Mouse (Mus musculus): ENCODE measurements around the gene Plce1. TPM values are rescaled to one million over a fixed set of nuclear protein-coding genes. Genes with fewer than 3 reads are reported as not detected.

Gene Plce1
- polyA plus RNA-seq, 1 experiment from 2014 or later: 0.60 TPM

DNA sequence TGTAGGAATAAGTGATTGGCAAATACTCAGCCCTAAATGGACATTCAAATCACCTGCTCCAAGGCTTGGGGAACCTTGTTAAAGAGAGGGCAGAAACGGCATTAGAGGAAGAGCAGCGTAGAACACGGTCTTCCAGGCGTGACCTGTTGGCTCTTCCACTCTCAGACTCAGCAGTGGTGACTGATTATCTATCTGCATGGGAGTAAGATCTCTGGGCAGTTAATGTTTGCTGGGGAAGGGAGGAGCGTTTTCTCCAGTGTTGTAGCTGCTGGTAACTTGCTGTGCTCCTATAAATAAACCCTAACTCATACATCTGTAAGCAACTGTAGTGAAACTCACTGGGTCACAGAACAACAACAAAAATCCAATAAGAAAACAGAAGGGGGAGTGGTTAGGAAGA lies 108.6 kb downstream of the Plce1 start:
- 55% methylated on average over 5 of the region's 5 CpGs for WGBS (ENCODE audit: insufficient replicate concordance)
- Histone ChIP-seq H3K4me1 (ENCODE audit: insufficient read depth) (no peaks in the 10 kb centered on the region), H3K36me3 (replicated peaks; ENCODE audit: insufficient read depth, low read length) (no peaks in the 10 kb centered on the region), H3K9me3 (ENCODE audit: low read length) (no peaks in the 10 kb centered on the region), H3K9ac (replicated peaks) (no peak overlapping the region), H3K27me3 (ENCODE audit: insufficient read depth, low read length) (no peaks in the 10 kb centered on the region), H3K27ac (ENCODE audit: low read depth) (no peak overlapping the region), H3K4me2 (ENCODE audit: low read depth, low read length) (no peak overlapping the region), H3K4me3 (ENCODE audit: low read depth, low read length) (no peak overlapping the region)
- DNase-seq (no peak), ATAC-seq (no peak)
- TF ChIP-seq CTCF (IDR thresholded peaks at IDR 0.05; ENCODE audit: low read depth) (no peak), EP300 (IDR thresholded peaks at IDR 0.05; ENCODE audit: low read depth) (no peak)

DNA sequence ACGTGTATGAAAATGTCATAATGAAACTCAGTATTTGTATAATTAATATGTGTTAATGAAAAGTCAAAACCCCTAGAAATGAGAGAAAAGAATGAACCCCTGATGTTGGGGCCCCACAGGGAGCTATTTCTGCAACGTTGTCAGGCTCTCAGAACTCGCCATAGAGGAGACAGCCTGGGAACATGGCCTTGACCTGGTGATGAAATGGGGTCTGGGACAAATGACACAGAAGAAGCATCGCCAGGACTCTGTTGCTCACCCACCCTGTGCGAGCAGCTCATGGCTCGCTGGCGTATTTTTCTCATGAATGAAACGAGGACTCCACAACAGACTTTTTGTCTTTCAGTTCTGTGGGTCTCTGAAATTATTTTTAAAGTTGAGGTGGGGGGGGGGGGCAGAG lies 109.0 kb downstream of the Plce1 start:
- no peak overlapping the region for H3K9ac ChIP-seq (replicated peaks)
- DNase-seq: no peak
- no peak for TF ChIP-seq CTCF (IDR thresholded peaks at IDR 0.05; ENCODE audit: low read depth)
- no peak for TF ChIP-seq EP300 (IDR thresholded peaks at IDR 0.05; ENCODE audit: low read depth)
- no peaks in the 10 kb centered on the region for H3K9me3 ChIP-seq (ENCODE audit: low read length)
- no peaks in the 10 kb centered on the region for H3K36me3 ChIP-seq (replicated peaks; ENCODE audit: insufficient read depth, low read length)
- no peak overlapping the region for H3K4me3 ChIP-seq (ENCODE audit: low read depth, low read length)
- 69% methylated on average over 8 of the region's 8 CpGs for WGBS (ENCODE audit: insufficient replicate concordance)
- no peaks in the 10 kb centered on the region for H3K27me3 ChIP-seq (ENCODE audit: insufficient read depth, low read length)
- ATAC-seq: no peak
- H3K4me2 ChIP-seq (ENCODE audit: low read depth, low read length): no peak overlapping the region
- no peaks in the 10 kb centered on the region for H3K4me1 ChIP-seq (ENCODE audit: insufficient read depth)
- no peak overlapping the region for H3K27ac ChIP-seq (ENCODE audit: low read depth)

DNA sequence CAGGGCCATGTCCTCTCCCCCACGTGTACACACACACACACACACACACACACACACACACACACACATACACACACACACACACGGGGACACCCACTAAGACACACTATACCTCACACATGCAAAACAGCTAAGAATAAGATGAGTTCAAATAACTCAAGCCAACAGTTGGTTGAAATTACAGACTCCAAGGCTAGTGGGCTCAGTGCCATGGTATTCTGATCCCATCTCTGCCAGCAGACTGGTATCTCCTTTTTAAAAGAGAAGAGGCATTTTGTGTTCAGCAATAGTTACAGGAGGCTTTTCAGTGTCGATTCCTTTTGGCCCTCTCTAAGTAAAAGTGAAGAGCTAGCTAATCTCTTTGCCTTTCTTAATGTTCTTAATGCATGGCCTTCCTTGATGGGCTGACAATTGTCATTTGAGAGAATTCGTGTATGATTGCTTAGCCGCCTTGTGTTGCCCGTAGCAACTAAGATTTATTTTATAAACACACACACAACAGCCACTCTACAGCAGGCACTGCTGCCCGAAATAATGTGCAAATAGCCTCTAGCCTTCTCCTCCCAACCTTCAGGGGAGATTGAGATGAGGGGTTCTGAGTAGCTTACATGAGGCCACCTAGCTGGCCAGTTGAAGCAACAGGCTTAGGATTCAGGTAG lies 111.8 kb downstream of the Plce1 start:
- H3K27me3 ChIP-seq (ENCODE audit: insufficient read depth, low read length): no peaks in the 10 kb centered on the region
- H3K4me3 ChIP-seq (ENCODE audit: low read depth, low read length): no peak overlapping the region
- no peaks in the 10 kb centered on the region for H3K36me3 ChIP-seq (replicated peaks; ENCODE audit: insufficient read depth, low read length)
- no peaks in the 10 kb centered on the region for H3K9me3 ChIP-seq (ENCODE audit: low read length)
- WGBS (ENCODE audit: insufficient replicate concordance): 63% methylated on average over 7 of the region's 7 CpGs
- no peak overlapping the region for H3K4me2 ChIP-seq (ENCODE audit: low read depth, low read length)
- H3K27ac ChIP-seq (ENCODE audit: low read depth): no peak overlapping the region
- DNase-seq: no peak
- H3K4me1 ChIP-seq (ENCODE audit: insufficient read depth): no peaks in the 10 kb centered on the region
- no peak overlapping the region for H3K9ac ChIP-seq (replicated peaks)
- no peak for ATAC-seq
- TF ChIP-seq EP300 (IDR thresholded peaks at IDR 0.05; ENCODE audit: low read depth) (no peak), CTCF (IDR thresholded peaks at IDR 0.05; ENCODE audit: low read depth) (no peak)

DNA sequence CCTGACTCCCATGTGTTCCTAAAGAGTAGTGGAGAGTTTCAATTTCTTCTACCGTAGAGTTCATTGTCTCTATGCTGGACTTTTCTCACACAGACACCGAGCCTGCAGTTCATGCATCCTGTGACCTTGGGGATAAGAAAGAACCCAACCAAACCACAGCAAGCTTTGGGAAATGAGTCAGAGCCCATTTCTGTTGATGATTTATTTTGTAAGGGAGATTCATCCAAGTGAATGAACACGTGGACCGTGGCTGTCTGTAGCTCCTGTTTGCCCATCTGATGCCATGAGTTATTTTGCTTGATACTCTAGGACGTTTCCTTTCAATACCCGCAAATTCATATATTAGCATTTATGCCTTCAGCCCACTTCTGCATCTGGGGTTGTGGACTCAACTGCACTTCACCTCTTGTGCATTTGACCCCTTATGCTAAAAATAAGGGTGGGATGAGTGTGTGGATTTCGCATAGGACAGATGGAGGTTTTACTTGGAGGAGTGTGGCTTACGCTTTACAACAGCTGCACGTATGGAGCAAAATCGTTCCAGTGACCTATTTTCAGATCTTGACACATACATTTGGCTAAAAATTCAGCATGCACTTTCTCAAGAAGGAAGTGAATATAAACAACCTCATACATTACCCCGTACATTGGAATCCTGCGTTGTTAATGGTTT lies 112.5 kb downstream of the Plce1 start:
- TF ChIP-seq EP300 (IDR thresholded peaks at IDR 0.05; ENCODE audit: low read depth): no peak
- no peak for TF ChIP-seq CTCF (IDR thresholded peaks at IDR 0.05; ENCODE audit: low read depth)
- Histone ChIP-seq H3K27me3 (ENCODE audit: insufficient read depth, low read length) (no peaks in the 10 kb centered on the region), H3K27ac (ENCODE audit: low read depth) (no peak overlapping the region), H3K36me3 (replicated peaks; ENCODE audit: insufficient read depth, low read length) (no peaks in the 10 kb centered on the region), H3K4me1 (ENCODE audit: insufficient read depth) (no peaks in the 10 kb centered on the region), H3K4me3 (ENCODE audit: low read depth, low read length) (no peak overlapping the region), H3K9me3 (ENCODE audit: low read length) (no peaks in the 10 kb centered on the region), H3K9ac (replicated peaks) (no peak overlapping the region), H3K4me2 (ENCODE audit: low read depth, low read length) (no peak overlapping the region)
- ATAC-seq: no peak
- no peak for DNase-seq
- WGBS (ENCODE audit: insufficient replicate concordance): 66% methylated on average over 12 of the region's 12 CpGs

DNA sequence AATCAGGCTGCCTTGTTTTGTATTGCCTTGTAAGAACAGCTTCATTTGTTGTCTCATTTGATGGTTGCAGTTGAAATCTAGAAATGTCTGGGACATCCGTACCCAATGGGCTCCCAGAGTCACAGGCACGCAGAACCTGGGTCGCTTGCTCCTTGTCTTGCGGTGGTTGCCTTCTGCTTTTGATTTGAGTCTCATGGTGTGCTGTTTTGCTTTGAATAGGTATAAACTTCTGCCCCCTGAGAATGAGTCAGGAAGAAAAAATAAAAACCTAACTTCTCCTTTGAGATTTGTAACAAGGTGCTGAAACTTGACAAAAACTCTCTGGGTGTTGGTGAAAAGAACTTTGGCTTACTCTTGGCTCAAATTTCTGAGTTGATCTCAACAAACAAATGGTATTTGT lies 115.2 kb downstream of the Plce1 start:
- H3K4me1 ChIP-seq (ENCODE audit: insufficient read depth): no peaks in the 10 kb centered on the region
- DNase-seq (no peak), ATAC-seq (no peak)
- TF ChIP-seq CTCF (IDR thresholded peaks at IDR 0.05; ENCODE audit: low read depth) (no peak), EP300 (IDR thresholded peaks at IDR 0.05; ENCODE audit: low read depth) (no peak)
- no peak overlapping the region for H3K27ac ChIP-seq (ENCODE audit: low read depth)
- no peaks in the 10 kb centered on the region for H3K9me3 ChIP-seq (ENCODE audit: low read length)
- 78% methylated on average over 4 of the region's 4 CpGs for WGBS (ENCODE audit: insufficient replicate concordance)
- H3K4me2 ChIP-seq (ENCODE audit: low read depth, low read length): no peak overlapping the region
- no peak overlapping the region for H3K4me3 ChIP-seq (ENCODE audit: low read depth, low read length)
- no peaks in the 10 kb centered on the region for H3K36me3 ChIP-seq (replicated peaks; ENCODE audit: insufficient read depth, low read length)
- H3K9ac ChIP-seq (replicated peaks): no peak overlapping the region
- H3K27me3 ChIP-seq (ENCODE audit: insufficient read depth, low read length): no peaks in the 10 kb centered on the region

DNA sequence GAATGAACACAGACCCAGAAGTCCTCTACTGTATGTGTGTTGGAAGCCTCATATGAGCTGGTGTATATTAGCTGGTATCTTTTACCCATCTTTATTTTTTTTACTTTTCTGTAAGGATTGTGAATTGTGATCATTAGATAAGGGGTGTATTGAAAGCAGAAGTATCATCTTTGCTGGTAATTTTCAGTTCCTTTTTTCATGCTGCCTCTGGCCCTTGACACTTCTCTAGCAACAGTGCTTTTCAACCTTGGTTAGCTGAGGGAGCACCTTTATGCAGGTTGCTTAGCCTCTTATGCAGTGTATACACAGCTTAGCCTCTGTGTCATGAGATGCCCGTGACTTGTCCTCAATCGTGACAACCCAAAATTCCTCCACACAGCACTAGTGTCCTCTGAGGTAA lies 116.5 kb downstream of the Plce1 start:
- H3K4me2 ChIP-seq (ENCODE audit: low read depth, low read length): no peak overlapping the region
- H3K4me1 ChIP-seq (ENCODE audit: insufficient read depth): no peaks in the 10 kb centered on the region
- no peaks in the 10 kb centered on the region for H3K27me3 ChIP-seq (ENCODE audit: insufficient read depth, low read length)
- no peaks in the 10 kb centered on the region for H3K36me3 ChIP-seq (replicated peaks; ENCODE audit: insufficient read depth, low read length)
- WGBS (ENCODE audit: insufficient replicate concordance): 54% methylated on average over 2 of the region's 2 CpGs
- H3K9me3 ChIP-seq (ENCODE audit: low read length): no peaks in the 10 kb centered on the region
- TF ChIP-seq CTCF (IDR thresholded peaks at IDR 0.05; ENCODE audit: low read depth) (no peak), EP300 (IDR thresholded peaks at IDR 0.05; ENCODE audit: low read depth) (no peak)
- no peak overlapping the region for H3K9ac ChIP-seq (replicated peaks)
- DNase-seq: no peak
- no peak overlapping the region for H3K4me3 ChIP-seq (ENCODE audit: low read depth, low read length)
- no peak overlapping the region for H3K27ac ChIP-seq (ENCODE audit: low read depth)
- no peak for ATAC-seq
